Mouse (Mus musculus) CD8-positive naive resting alpha-beta T cell, adult 2 months (primary cell): ENCODE results near the gene Abhd13.

Experiments used
- DNase-seq, 2 experiments: peaks; one replicate each; pipeline ENCODE4 v3.0.0; 2022; ENCODE audit warnings: low read depth in 2 of 2, low spot score in 2 of 2

Gene Abhd13

GRCm38 (mm10) chr8:10007660-10008028, 30.1 kb downstream of the Abhd13 start:
- DNase-seq = no peak

GRCm38 (mm10) chr8:10016252-10016651, 38.7 kb downstream of the Abhd13 start:
- no peak for DNase-seq

- DNase-seq = no peak
These were observed 39.7 kb downstream of the Abhd13 start for GRCm38 (mm10) chr8:10017231-10017630.

GRCm38 (mm10) chr8:10030320-10031060, 53.0 kb downstream of the Abhd13 start:
- no peak for DNase-seq

GRCm38 (mm10) chr8:10031177-10031576, 53.7 kb downstream of the Abhd13 start:
- no peak for DNase-seq

GRCm38 (mm10) chr8:10040866-10041265, 63.4 kb downstream of the Abhd13 start:
- DNase-seq = no peak
